Mouse (Mus musculus) thymus, postnatal 36 days (tissue): ENCODE results near the gene Pnpla8.
A peak's percentile ranks its signal among the peaks of the same experiment; 100 is the strongest.
"Not testable (repeated sequence)": the region's sequence is repeated elsewhere in the genome, so short reads cannot be mapped to it uniquely, and the experiment has no call there.

ENCODE experiments used
- DNase-seq, 2 experiments: peaks; one replicate each; pipeline ENCODE4 v3.0.0; 2022; ENCODE audit warnings: mixed read lengths in 2 of 2

The Pnpla8 gene

GRCm38 (mm10) chr12:44221070-44221469 lies at the start of gene Pnpla8:
Gene Pnpla8 (plus strand): TSS chr12:44221370.
- not testable (repeated sequence) for DNase-seq

- no peak for DNase-seq
These were observed 44.7 kb upstream of the Pnpla8 start for GRCm38 (mm10) chr12:44176331-44177037.

- DNase-seq = no peak
These were observed 44.2 kb upstream of the Pnpla8 start for GRCm38 (mm10) chr12:44177038-44177355.

GRCm38 (mm10) chr12:44181081-44181982 lies 39.8 kb upstream of the Pnpla8 start:
- DNase-seq = no peak

GRCm38 (mm10) chr12:44197873-44198525 lies 23.2 kb upstream of the Pnpla8 start:
- no peak for DNase-seq

- DNase-seq = no peak
These were observed 11.9 kb upstream of the Pnpla8 start for GRCm38 (mm10) chr12:44209141-44209823.

GRCm38 (mm10) chr12:44209824-44210752 lies 11.1 kb upstream of the Pnpla8 start, which contains the start of gene Dnajb9:
Gene Dnajb9 (minus strand): TSS chr12:44210326.
- peak; percentile 99 for DNase-seq

- DNase-seq = no peak
These were observed 9.6 kb upstream of the Pnpla8 start for GRCm38 (mm10) chr12:44211555-44211954.

- peak in 1 of 2 experiments; percentile 3 for DNase-seq
These were observed 634 bp downstream of the Pnpla8 start for GRCm38 (mm10) chr12:44221651-44222356.

GRCm38 (mm10) chr12:44223044-44223443 lies 1.9 kb downstream of the Pnpla8 start:
- DNase-seq = no peak

- DNase-seq = no peak
These were observed 3.5 kb downstream of the Pnpla8 start for GRCm38 (mm10) chr12:44224650-44225049.

GRCm38 (mm10) chr12:44241090-44241489 lies 19.9 kb downstream of the Pnpla8 start:
- DNase-seq = no peak

GRCm38 (mm10) chr12:44242407-44242806 lies 21.2 kb downstream of the Pnpla8 start:
- no peak for DNase-seq

GRCm38 (mm10) chr12:44245739-44246138 lies 24.6 kb downstream of the Pnpla8 start:
- no peak for DNase-seq

GRCm38 (mm10) chr12:44248309-44248977 lies 27.3 kb downstream of the Pnpla8 start:
- no peak for DNase-seq

- DNase-seq = no peak
These were observed 41.4 kb downstream of the Pnpla8 start for GRCm38 (mm10) chr12:44262612-44263011.

GRCm38 (mm10) chr12:44265651-44266050 lies 44.5 kb downstream of the Pnpla8 start:
- DNase-seq = no peak

GRCm38 (mm10) chr12:44267196-44267595 lies 46.0 kb downstream of the Pnpla8 start:
- no peak for DNase-seq

GRCm38 (mm10) chr12:44268728-44269302 lies 47.6 kb downstream of the Pnpla8 start:
- DNase-seq = peak; percentile 99

- peak; percentile 77 to 83 for DNase-seq
These were observed 48.2 kb downstream of the Pnpla8 start for GRCm38 (mm10) chr12:44269311-44269831.
